Mouse (Mus musculus) E14TG2a.4 (cell line): Measurements from ENCODE around the gene Rcsd1.
A peak's percentile ranks its signal among the peaks of the same experiment; 100 is the strongest.

Experiments
- H3K27me3 ChIP-seq: 2 replicates; pipeline ENCODE4 v1.6.1; 2014; ENCODE audit warnings: low read length, control low read depth; ENCODE audit not compliant: insufficient read depth
- H3K36me3 ChIP-seq: 2 replicates; pipeline ENCODE4 v1.6.1; 2014; ENCODE audit warnings: low read length, control low read depth; ENCODE audit not compliant: insufficient read depth
- H3K4me1 ChIP-seq: replicated peaks from 2 replicates; pipeline ENCODE4 v1.6.1; 2014; ENCODE audit warnings: low read depth, low read length, control low read depth
- H3K4me3 ChIP-seq: replicated peaks from 2 replicates; pipeline ENCODE4 v1.5.1; 2014; ENCODE audit warnings: mild to moderate bottlenecking, low read length
- H3K9me3 ChIP-seq: 2 replicates; pipeline ENCODE4 v1.6.1; 2014; ENCODE audit warnings: low read length, control low read depth
- CTCF ChIP-seq: conservative IDR thresholded peaks from 2 replicates; pipeline ENCODE4 v1.5.1; 2014; ENCODE audit warnings: low read length
- NANOG ChIP-seq: IDR thresholded peaks from 2 replicates; pipeline ENCODE4 v1.6.1; 2014; ENCODE audit warnings: borderline replicate concordance, low read length, mixed read lengths
- POU5F1 ChIP-seq: IDR thresholded peaks from 2 replicates; pipeline ENCODE4 v1.6.1; 2014; ENCODE audit warnings: low read length, borderline replicate concordance

Gene Rcsd1

DNA sequence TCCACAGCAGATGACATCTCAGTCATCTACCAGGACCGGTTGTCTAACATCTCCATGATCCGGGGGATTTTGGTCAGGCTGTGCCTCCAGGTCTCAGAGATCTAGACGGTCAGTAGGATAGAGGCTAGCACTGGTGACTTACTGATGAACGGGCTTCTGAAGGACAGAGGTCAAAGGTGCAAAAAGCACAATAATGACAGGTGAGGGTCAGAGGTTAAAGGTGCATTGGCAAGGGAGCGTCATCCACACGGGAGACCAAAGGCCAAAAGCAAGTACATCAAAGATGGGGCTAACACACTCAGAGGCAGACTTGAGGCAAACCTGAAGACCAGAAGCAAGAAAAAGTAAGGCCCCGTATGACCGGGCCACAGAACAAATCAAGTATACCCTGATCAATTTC is 73.3 kb downstream of the Rcsd1 start:
- Histone ChIP-seq H3K27me3 (no peaks in the 10 kb centered on the region), H3K9me3 (no peaks in the 10 kb centered on the region), H3K4me1 (peaks cover 47% of the 10 kb centered on the region), H3K36me3 (peaks cover 6% of the 10 kb centered on the region; the same call in 1 of the 2 replicates), H3K4me3 (no peak overlapping the region)
- TF ChIP-seq NANOG (no peak), POU5F1 (no peak), CTCF (no peak)

DNA sequence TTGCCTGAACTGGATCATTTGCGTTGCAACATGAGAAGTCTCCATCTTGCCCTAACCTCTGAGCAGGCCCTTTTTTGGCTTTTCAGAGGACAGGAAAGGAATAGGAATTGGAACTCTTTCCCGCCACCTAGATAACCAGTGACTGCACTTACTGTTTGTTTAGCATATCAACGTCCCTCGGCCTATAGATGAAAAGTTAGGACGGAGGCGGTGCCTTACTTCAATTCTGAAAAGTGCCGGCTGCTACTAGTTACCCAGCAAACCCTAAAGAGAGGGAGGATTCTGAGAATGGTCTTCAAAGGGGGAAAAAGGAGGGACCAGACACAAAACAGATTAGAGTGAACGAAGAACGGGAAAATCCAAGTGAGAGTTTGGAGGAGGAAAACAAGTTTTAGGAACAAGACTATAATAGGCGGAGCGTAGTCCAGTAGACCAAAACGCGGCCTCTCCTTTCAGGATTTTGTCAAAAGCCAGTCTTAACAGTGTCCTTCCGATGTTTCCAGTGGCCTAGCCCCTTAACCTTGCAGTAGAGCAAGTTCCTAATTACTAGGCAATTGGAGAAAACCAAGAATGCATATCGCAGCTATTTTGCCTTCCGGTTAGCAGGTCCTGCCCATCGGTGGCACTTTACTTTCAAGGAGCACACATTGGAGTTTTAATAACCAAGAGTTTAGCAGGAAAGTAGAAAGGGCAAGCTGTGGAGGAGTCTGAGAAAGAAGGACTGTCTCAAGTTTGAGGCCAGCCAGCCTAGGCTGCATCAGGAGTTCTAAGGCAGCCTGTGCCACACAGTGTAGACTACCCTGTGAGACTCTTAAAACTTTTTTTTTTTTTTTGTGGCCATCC is 74.3 kb downstream of the Rcsd1 start:
- Histone ChIP-seq H3K27me3 (no peaks in the 10 kb centered on the region), H3K4me3 (peak overlapping the region; percentile 89), H3K4me1 (peaks cover 51% of the 10 kb centered on the region), H3K36me3 (peaks cover 6% of the 10 kb centered on the region; the same call in 1 of the 2 replicates), H3K9me3 (no peaks in the 10 kb centered on the region)
- no peak for TF ChIP-seq CTCF
- TF ChIP-seq NANOG: no peak
- no peak for TF ChIP-seq POU5F1

DNA sequence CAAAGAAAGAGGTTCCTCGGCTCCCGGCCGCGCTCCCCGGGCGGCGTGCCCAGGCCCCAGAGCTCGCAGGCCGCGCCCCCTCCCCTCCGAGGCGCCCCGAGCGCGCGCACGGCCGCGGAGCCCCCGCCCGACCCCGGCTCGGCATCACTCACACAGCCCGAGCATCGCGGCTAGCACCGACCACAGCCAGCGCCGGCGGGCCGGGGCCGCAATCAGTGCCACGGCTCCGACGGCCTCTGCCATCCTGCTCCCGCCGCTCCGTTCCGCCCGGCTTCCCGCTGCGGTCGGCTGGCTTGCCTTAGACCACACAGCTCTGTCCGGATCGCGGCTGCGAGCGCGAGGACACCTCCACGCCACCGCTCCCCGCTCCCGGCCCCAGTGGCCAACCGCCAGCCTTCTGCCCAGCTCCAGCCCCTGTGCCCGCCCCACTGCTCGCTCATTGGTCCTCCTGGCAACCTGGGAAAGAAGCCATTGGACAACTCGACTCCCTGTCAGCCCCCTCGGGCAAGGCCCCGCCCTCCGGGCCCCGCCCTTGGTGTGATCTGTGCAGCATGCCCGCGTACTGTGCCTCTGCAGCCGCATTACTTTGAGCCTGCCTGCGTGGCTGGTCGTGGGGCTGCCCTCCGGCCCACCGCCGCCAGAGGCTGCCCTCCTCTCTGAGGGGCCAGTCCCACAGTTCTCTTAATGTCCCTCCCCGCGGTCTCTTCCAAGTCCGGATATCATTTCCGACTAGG is 75.2 kb downstream of the Rcsd1 start, which contains the start of gene Mpzl1:
Mpzl1 (minus strand) TSS at position 388 of the 734 bp plus-strand sequence.
- Histone ChIP-seq H3K27me3 (no peaks in the 10 kb centered on the region), H3K4me3 (peak within 1 kb of the TSS; percentile 89), H3K36me3 (peaks cover 6% of the 10 kb centered on the region; the same call in 1 of the 2 replicates), H3K4me1 (peaks cover 60% of the 10 kb centered on the region), H3K9me3 (no peaks in the 10 kb centered on the region)
- TF ChIP-seq POU5F1 (no peak), CTCF (no peak), NANOG (no peak)

DNA sequence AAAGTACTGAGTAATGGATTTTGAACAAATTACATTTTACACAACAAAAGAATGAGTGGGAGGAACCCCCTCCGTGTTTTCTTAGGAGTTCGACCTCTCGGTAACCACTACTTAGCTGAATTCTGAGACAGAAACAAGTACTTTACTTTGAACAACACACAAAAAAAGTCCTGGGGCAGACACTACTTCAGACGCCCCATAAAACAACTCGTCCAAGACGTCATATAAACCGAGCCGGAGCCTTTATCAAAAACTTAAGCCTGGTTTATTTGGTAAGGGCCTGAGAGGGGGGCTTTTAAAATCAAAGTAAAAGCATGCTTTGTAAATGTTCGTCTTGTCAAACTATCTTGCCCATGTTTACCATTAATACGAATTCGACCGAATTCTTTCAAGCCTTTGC is 76.2 kb downstream of the Rcsd1 start:
- Histone ChIP-seq H3K4me1 (peaks cover 69% of the 10 kb centered on the region), H3K4me3 (peak overlapping the region; percentile 89), H3K36me3 (peaks cover 6% of the 10 kb centered on the region; the same call in 1 of the 2 replicates), H3K9me3 (no peaks in the 10 kb centered on the region), H3K27me3 (no peaks in the 10 kb centered on the region)
- TF ChIP-seq POU5F1: no peak
- no peak for TF ChIP-seq NANOG
- TF ChIP-seq CTCF: no peak

DNA sequence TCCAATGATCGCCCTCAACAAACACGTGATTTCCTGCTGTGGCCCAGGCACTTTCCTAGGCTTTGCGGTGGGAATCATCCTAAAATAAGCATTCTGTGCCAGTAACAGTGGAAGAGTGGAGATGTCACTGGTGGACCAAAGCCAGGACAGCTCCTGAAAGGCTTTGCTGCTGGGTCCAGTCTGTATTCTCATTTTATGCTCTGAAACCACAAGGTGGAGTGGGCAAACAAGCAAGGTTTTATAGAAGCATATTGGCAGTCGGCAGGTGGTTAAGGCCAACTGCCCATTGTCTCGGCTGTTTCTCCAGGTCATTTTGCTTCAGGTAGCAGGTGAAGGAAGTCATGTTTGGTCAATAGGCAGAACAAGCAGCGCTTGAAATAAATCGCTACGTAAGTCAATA is 78.4 kb downstream of the Rcsd1 start:
- TF ChIP-seq NANOG (no peak), POU5F1 (no peak), CTCF (no peak)

DNA sequence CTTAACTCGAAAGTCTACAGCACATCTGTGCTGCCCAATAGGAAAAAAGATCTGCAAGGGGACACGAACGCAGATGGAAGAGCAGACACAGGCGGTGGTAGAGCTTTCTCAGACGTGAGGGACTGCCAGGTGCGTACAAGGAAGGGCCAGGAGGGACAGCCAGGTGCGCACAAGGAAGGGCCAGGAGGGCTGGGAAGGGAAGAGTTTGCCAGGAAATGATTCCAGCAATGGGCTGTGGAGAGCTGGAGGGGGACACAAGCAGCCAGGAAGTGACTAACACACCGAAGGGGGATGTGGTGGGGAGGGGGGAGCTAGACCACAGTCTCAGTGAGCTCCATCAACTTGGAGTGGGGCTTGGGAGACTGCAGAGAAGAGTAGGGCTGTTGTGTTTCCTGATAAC is 79.6 kb downstream of the Rcsd1 start:
- no peak for TF ChIP-seq CTCF
- TF ChIP-seq POU5F1: no peak
- no peak for TF ChIP-seq NANOG
- Histone ChIP-seq H3K36me3 (peaks cover 12% of the 10 kb centered on the region), H3K9me3 (no peaks in the 10 kb centered on the region), H3K4me3 (peak overlapping the region; percentile 55; the same call in 1 of the 2 replicates), H3K4me1 (peaks cover 54% of the 10 kb centered on the region), H3K27me3 (no peaks in the 10 kb centered on the region)

More for the DNA sequence above, 78.4 kb downstream of the Rcsd1 start:
- Histone ChIP-seq H3K27me3 (no peaks in the 10 kb centered on the region), H3K36me3 (peaks cover 8% of the 10 kb centered on the region), H3K4me1 (peaks cover 64% of the 10 kb centered on the region), H3K9me3 (no peaks in the 10 kb centered on the region), H3K4me3 (no peak overlapping the region)

DNA sequence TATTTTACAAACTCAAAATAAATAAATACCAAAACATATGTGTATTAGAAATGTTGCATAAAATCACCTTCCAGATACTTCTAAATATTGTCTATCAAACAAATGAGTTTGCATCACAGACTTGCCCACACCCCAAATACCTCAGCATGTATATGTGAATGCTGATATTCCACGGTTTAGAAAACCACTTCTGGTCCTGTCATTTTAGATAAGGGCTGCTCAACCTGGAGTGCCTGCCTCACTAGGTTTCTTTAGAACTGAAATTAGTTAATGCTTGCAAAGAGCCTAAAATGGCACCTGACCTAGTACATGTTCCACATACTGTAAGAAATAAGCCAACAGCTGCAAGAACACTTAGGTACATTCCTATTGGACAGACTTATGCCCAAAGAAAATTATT is 81.0 kb downstream of the Rcsd1 start:
- no peak for TF ChIP-seq POU5F1
- no peak for TF ChIP-seq NANOG
- TF ChIP-seq CTCF: no peak
- Histone ChIP-seq H3K4me3 (no peak overlapping the region), H3K4me1 (peaks cover 51% of the 10 kb centered on the region), H3K27me3 (no peaks in the 10 kb centered on the region), H3K36me3 (peaks cover 14% of the 10 kb centered on the region), H3K9me3 (no peaks in the 10 kb centered on the region)

DNA sequence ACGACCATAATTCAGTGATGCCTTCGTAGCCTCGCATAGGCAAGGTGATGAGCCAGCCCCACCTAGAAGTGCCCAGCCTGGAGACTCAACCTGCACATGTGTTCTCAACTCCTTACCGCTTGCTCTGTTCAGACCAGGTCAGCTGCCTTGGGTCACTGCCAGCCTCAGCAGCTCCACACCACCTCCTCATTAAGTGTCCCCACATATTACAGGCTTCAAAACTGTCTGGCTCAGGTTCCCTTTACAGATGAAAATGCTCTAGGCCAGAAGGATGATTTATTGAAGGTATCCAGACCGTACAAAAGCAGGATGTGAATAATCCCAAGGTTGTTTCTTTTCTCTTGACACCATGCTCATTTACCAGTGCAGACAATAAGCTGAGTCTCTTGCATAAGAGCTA is 83.7 kb downstream of the Rcsd1 start:
- H3K36me3 ChIP-seq: peaks cover 19% of the 10 kb centered on the region
- no peaks in the 10 kb centered on the region for H3K9me3 ChIP-seq
- H3K4me1 ChIP-seq: peaks cover 33% of the 10 kb centered on the region
- no peak overlapping the region for H3K4me3 ChIP-seq
- TF ChIP-seq CTCF (no peak), POU5F1 (no peak), NANOG (no peak)
- H3K27me3 ChIP-seq: no peaks in the 10 kb centered on the region
